ENCODE assay signal across 18 mouse cellular contexts in genomic region chr7:117532651-117533050, GRCm38 (mm10).
DNase-seq lines count a peak whose midpoint lies in the region; ATAC-seq lines count a peak whose summit lies in the region.
"Had no signal": no experiment of that assay in that cellular context is flagged by ENCODE, and none has a peak within 500 bp of the region (broad histone marks: within the 10 kb centered on the region; RNA-seq: fewer than 3 reads in every experiment).

No protein-coding gene starts in this region.

- no peak overlapping the region for H3K4me2 ChIP-seq in kidney, embryonic 16.5 days (replicated peaks; ENCODE audit: low read depth, low read length)
- H3K4me2 ChIP-seq: hindbrain, embryonic 12.5 days; limb, embryonic 15.5 days; liver, embryonic 15.5 days had no signal

- H3K36me3 ChIP-seq in kidney, embryonic 16.5 days (ENCODE audit: insufficient read depth, low read length) = no peaks in the 10 kb centered on the region
- H3K36me3 ChIP-seq: forebrain, embryonic 10.5 days; heart, embryonic 10.5 days; hindbrain, embryonic 12.5 days; limb, embryonic 15.5 days; liver, embryonic 15.5 days had no signal

- H3K27me3 ChIP-seq in kidney, embryonic 16.5 days (ENCODE audit: insufficient read depth, low read length) = no peaks in the 10 kb centered on the region
- H3K27me3 ChIP-seq: hindbrain, embryonic 12.5 days; limb, embryonic 15.5 days; liver, embryonic 15.5 days; megakaryocyte, embryonic 14.5 days had no signal

- peak; percentile 19 for DNase-seq in Muller cell, postnatal 12 days (ENCODE audit: inconsistent ontology term)
- DNase-seq in embryo, embryonic 11 days = peak; percentile 31
- DNase-seq in mesoderm, embryonic 11.5 days (ENCODE audit: low read depth, low spot score) = peak; percentile 59
- DNase-seq in cerebellum, postnatal 36 days = no peak
- no peak for DNase-seq in layer of hippocampus, postnatal 14 days (ENCODE audit: low spot score in 2 of 2)
- DNase-seq in left cerebral cortex, postnatal 36 days (ENCODE audit: low spot score in 2 of 2) = no peak
- DNase-seq: adrenal gland, adult 2 months; cerebellum, adult 9-10 months; gastrocnemius, adult 2 months; lung, postnatal 14 days; right cerebral cortex, adult 18-20 months had no signal

- WGBS in kidney, embryonic 16.5 days = 9% methylated on average over 3 of the region's 3 CpGs

- H3K4me1 ChIP-seq in kidney, embryonic 16.5 days (ENCODE audit: insufficient read depth, low read length) = peaks cover 22% of the 10 kb centered on the region
- H3K4me1 ChIP-seq: hindbrain, embryonic 12.5 days; limb, embryonic 15.5 days; liver, embryonic 15.5 days; megakaryocyte, embryonic 14.5 days had no signal

- intact Hi-C loops in left cerebral cortex, postnatal 36 days (cut with DNase I) = no loop called here

- no peak overlapping the region for H3K4me3 ChIP-seq in kidney, embryonic 16.5 days (ENCODE audit: low read length)
- H3K4me3 ChIP-seq: forebrain, embryonic 10.5 days; gastrocnemius, adult 2 months; heart, embryonic 10.5 days; hindbrain, embryonic 12.5 days; limb, embryonic 15.5 days; liver, embryonic 15.5 days; megakaryocyte, embryonic 14.5 days had no signal

- H3K9me3 ChIP-seq in kidney, embryonic 16.5 days (ENCODE audit: low read length) = no peaks in the 10 kb centered on the region
- H3K9me3 ChIP-seq: forebrain, embryonic 10.5 days; heart, embryonic 10.5 days; hindbrain, embryonic 12.5 days; limb, embryonic 15.5 days; liver, embryonic 15.5 days; megakaryocyte, embryonic 14.5 days had no signal

- peak overlapping the region; percentile 57; the same call in 1 of the 2 replicates for H3K27ac ChIP-seq in kidney, embryonic 16.5 days (ENCODE audit: low read length)
- H3K27ac ChIP-seq: forebrain, embryonic 10.5 days; gastrocnemius, adult 2 months; heart, embryonic 10.5 days; hindbrain, embryonic 12.5 days; limb, embryonic 15.5 days; liver, embryonic 15.5 days had no signal

- no peak overlapping the region for H3K9ac ChIP-seq in kidney, embryonic 16.5 days (replicated peaks; ENCODE audit: low read length)
- H3K9ac ChIP-seq: hindbrain, embryonic 12.5 days; limb, embryonic 15.5 days; liver, embryonic 15.5 days had no signal

- peak; percentile 93 for ATAC-seq in kidney, embryonic 16.5 days (ENCODE audit: low FRiP score, low TSS enrichment)

Comparison
In these comparisons a context has a peak if more than half of its experiments do, and no peak if none do; other contexts are left out.
1. DNase-seq: peak in Muller cell, postnatal 12 days (single experiment), embryo, embryonic 11 days (single experiment) and mesoderm, embryonic 11.5 days (single experiment); none in cerebellum, postnatal 36 days (0 of 2), layer of hippocampus, postnatal 14 days (0 of 2) and left cerebral cortex, postnatal 36 days (0 of 2).